Mouse (Mus musculus) liver, embryonic 14.5 days (tissue): ENCODE results near the gene Pgghg.

Source experiments
- CTCF ChIP-seq: IDR thresholded peaks from 2 replicates; pipeline ENCODE4 v1.5.1; 2016; ENCODE audit warnings: antibody characterized with exemption, low read depth, control low read depth
- EP300 ChIP-seq: IDR thresholded peaks from 2 replicates; pipeline ENCODE4 v1.6.1; 2016; ENCODE audit warnings: antibody characterized with exemption, low read depth

- no peak for TF ChIP-seq CTCF
- TF ChIP-seq EP300, result no peak
These were observed 46.6 kb upstream of the Pgghg start for GRCm38 (mm10) chr7:140894611-140895010.
